Mouse (Mus musculus) bone marrow macrophage, adult 2 months (primary cell): ENCODE results near the gene Wdr19. TPM values are rescaled to one million over a fixed set of nuclear protein-coding genes. Genes with fewer than 3 reads are reported as not detected.
"Not testable (repeated sequence)": the region's sequence is repeated elsewhere in the genome, so short reads cannot be mapped to it uniquely, and the experiment has no call there.

Experiments
- H3K27ac ChIP-seq: 2 replicates; pipeline ENCODE4 v1.5.1; 2012; ENCODE audit warnings: low read depth, low read length; ENCODE audit not compliant: insufficient read depth
- H3K4me1 ChIP-seq: 2 replicates; pipeline ENCODE4 v1.6.1; 2012; ENCODE audit warnings: low read length; ENCODE audit not compliant: control insufficient read depth, insufficient read depth
- H3K4me3 ChIP-seq: 2 replicates; pipeline ENCODE4 v1.5.1; 2012; ENCODE audit warnings: mild to moderate bottlenecking, low read length, moderate library complexity; ENCODE audit not compliant: insufficient read depth
- CTCF ChIP-seq: IDR thresholded peaks from 2 replicates; pipeline ENCODE4 v1.5.1; 2012; ENCODE audit warnings: low read depth, mild to moderate bottlenecking, low read length, moderate library complexity
- POLR2A ChIP-seq: IDR thresholded peaks from 2 replicates; pipeline ENCODE4 v1.6.1; 2012; ENCODE audit warnings: mild to moderate bottlenecking, low read depth, low read length, borderline replicate concordance
- polyA plus RNA-seq: library from polyadenylated mRNA; stranded (reverse); fragments of >200 nt; gene quantifications from 2 replicates; pipeline ENCODE4 v1.2.4, GENCODE M21; 2012; ENCODE audit not compliant: missing spikeins, insufficient read depth, insufficient read length

The Wdr19 gene
- polyA plus RNA-seq, 1 experiment: 12.0 TPM

DNA sequence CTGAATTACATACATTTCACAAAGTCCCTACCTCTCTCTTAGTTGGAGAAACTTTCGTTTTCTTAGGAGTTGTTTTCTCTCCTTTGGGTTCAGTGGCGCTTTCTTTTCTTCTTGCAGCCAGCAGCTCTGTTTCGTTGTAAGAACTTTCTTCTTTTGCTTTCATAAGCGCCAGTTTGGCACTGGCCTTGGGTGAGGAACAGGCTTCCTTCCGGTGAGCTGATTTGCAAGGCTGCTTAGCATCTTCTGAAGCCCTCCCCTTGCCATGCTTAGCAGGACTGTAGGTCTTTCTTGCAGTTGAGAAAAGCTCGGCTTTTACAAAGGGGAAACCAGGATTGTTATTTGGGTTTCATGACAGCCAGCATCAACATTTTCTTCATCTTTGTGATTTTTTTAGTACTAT is 94.1 kb downstream of the Wdr19 start:
- TF ChIP-seq POLR2A: no peak
- no peak for TF ChIP-seq CTCF
- Histone ChIP-seq H3K4me1 (peaks cover 7% of the 10 kb centered on the region), H3K4me3 (no peak overlapping the region), H3K27ac (no peak overlapping the region)

DNA sequence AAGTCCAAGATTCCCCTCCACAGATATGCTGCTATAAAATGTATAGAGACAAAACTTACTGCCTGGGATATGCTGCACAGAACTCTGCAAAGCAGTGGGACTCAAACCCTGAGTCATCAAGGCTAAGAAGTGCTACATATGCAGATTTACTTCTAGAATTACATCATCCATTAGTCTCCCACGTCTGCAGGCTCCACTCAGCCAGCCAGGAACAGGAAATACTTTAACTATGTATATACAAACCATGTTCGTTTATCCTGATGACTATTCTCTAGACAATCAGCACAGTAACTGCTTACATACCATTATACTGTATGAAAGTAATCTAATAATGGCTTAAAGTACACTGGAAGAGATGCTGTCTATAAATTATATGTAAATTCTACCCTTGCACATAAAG is 94.8 kb downstream of the Wdr19 start:
- TF ChIP-seq CTCF (no peak), POLR2A (no peak)
- Histone ChIP-seq H3K4me1 (peaks cover 8% of the 10 kb centered on the region), H3K27ac (no peak overlapping the region), H3K4me3 (no peak overlapping the region)

DNA sequence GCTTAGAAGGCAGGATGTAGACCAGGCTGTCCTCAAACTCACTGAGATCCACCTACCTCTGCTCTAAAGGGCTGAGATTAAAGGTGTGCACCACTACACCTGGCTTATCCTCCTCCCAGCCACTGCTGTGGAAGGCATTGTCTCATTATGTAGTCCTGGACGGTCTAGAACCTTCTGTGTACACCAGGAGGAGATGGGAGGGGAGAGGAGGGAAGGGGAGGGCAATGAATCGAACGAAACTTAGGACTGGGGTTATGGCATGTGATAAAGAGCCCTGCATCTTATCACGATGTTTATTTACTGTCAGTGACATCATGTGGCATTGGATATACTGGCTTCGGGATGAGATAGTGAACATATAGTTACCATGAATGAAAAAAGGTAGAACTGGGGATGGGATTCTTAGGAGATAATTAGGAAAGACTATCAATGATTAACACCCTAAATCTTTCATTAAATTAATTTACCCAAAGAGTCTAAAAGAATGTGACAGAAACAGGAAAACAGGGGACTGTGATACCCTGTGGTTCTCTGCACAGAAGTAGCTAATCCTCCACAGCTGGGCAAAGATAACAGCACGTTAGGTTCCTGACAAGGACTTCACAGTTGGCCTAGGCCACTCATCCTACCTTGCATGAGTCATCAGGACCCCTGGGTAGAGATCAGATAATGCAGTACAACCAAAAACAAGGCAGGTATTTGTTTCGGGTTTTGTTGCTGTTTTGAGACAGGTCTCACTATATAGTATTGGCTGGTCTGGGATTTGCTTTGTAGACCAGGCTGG is 98.9 kb downstream of the Wdr19 start:
- no peak overlapping the region for H3K4me3 ChIP-seq
- no peak overlapping the region for H3K27ac ChIP-seq
- TF ChIP-seq POLR2A (no peak), CTCF (no peak)
- peaks cover 19% of the 10 kb centered on the region for H3K4me1 ChIP-seq

DNA sequence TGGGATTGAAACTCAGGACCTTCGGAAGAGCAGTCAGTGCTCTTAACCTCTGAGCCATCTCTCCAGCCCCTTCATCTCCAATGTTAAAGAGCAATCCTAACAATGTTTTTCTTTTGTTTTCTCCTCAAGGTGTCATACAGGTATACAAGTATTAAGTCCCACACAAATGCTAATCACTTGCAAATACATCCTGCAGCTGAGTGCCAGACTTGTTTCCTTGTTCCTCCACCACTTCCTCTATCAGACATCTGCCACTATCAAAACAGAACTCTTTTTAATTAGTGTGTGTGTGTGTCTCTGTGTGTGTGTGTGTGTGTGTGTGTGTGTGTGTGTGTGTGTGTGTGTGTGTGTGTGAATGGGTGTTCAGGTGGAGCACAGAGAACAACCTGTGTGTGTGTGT is 100.1 kb downstream of the Wdr19 start:
- H3K4me3 ChIP-seq: not testable (repeated sequence)
- peak overlapping the region; percentile 33; the same call in 1 of the 2 replicates for H3K27ac ChIP-seq
- peaks cover 12% of the 10 kb centered on the region for H3K4me1 ChIP-seq

DNA sequence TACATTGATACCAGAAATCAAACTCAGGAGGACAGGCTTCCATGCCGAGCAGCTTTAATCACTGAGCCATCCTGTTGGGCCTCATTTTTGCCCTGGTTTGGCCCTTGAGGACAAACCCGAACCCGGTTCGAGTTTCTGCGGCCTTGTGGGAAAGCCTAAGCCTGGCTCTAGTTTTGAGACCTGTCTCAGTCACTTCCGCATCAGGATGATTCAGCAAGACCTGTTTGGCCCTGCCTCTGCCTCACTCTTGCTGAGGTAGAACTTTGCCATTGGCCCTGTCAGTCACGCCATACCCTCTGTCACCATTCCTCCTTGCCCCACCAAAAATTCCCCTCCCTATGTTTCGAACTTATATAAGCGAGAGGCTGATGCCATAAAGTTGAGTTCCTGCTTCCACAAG is 100.6 kb downstream of the Wdr19 start:
- H3K4me1 ChIP-seq: peaks cover 12% of the 10 kb centered on the region
- TF ChIP-seq POLR2A (no peak), CTCF (no peak)
- no peak overlapping the region for H3K4me3 ChIP-seq
- peak overlapping the region; percentile 33 for H3K27ac ChIP-seq

DNA sequence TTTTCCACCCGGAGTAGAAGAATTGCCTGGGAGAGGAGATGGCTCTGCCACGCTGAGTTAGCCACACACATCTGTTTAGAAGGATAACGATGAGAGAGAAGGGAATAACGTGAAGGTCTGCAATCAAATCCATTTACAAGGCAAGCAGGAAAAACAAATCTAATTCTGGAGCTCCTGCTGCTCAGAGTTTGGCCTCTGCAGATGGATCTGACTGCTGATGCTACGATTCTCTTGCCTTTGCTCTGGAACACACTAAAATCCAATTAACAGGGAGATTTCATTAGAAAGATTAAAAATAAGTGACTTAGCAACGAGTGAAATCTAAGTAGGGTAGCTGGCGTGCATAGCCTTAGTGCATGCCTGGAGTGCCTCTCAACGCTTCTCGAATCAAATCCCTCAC is 106.0 kb downstream of the Wdr19 start:
- Histone ChIP-seq H3K4me3 (no peak overlapping the region), H3K4me1 (peaks cover 19% of the 10 kb centered on the region), H3K27ac (no peak overlapping the region)
- TF ChIP-seq CTCF (no peak), POLR2A (no peak)

DNA sequence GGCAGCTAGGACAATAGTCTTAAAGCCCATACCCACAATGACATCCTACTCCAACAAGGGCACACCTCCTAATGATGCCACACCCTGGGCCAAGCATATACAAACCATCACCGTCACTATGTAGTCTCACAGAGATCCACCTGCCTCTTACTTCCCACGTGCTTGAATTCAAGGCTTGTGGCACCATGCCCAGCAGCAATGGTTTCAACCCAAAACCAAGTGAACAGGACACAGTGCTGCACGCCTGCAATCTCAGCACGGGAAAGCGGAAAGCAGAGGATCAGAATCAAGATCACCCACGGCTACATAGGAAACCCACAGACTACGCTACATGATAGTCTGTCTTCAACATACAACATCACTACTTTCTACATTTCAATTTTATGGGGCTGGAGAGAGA is 108.7 kb downstream of the Wdr19 start:
- no peak overlapping the region for H3K4me3 ChIP-seq
- peak overlapping the region; percentile 88 for H3K27ac ChIP-seq
- peaks cover 19% of the 10 kb centered on the region for H3K4me1 ChIP-seq
- TF ChIP-seq CTCF: no peak
- no peak for TF ChIP-seq POLR2A

DNA sequence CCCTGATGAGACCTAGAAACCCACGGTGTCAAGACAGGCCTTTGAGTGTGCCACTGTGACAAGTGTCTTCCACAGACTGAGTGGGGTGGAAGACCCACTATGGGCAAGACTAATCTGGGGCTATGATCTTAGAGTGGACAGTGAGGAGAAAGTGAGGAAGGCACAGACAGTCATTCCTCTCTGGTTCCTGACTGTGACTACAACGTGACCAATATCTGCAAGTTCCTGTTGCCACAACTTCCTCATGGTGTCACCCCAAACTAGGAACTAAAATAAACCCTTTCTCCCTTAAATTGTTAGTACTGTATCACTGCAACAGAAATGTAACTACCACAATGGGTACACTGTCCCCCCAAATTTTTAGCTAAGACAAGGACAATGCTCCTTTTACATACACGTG is 109.4 kb downstream of the Wdr19 start:
- Histone ChIP-seq H3K27ac (peak overlapping the region; percentile 88), H3K4me1 (peaks cover 19% of the 10 kb centered on the region), H3K4me3 (no peak overlapping the region)
- TF ChIP-seq CTCF: no peak
- TF ChIP-seq POLR2A: no peak

Other genes starting within 250 kb of the Wdr19 start
- gene Tlr6, start 239.6 kb upstream of the Wdr19 start, polyA plus RNA-seq: 19.2 and 22.6 TPM in 2 replicates
- 12.8 and 13.7 TPM in 2 replicates for gene Fam114a1, start 229.6 kb upstream of the Wdr19 start, polyA plus RNA-seq
- gene Tmem156, start 107.6 kb upstream of the Wdr19 start, polyA plus RNA-seq: 6.1 and 6.3 TPM in 2 replicates
- 58.8 and 59.0 TPM in 2 replicates for gene Klhl5, start 92.2 kb upstream of the Wdr19 start, polyA plus RNA-seq
- 45.4 and 51.0 TPM in 2 replicates for gene Rfc1, start 136.0 kb downstream of the Wdr19 start, polyA plus RNA-seq
- gene Klb, start 148.6 kb downstream of the Wdr19 start, polyA plus RNA-seq: not detected in 2 replicates
- 591 and 651 TPM in 2 replicates for gene Rpl9, start 191.7 kb downstream of the Wdr19 start, polyA plus RNA-seq
- gene Lias, start 191.8 kb downstream of the Wdr19 start, polyA plus RNA-seq: 23.2 and 25.1 TPM in 2 replicates
- 42.8 and 52.7 TPM in 2 replicates for gene Ugdh, start 236.3 kb downstream of the Wdr19 start, polyA plus RNA-seq